Mouse (Mus musculus) left cerebral cortex, adult 6 months (tissue): ENCODE results near the gene Dph2. TPM values are rescaled to one million over a fixed set of nuclear protein-coding genes. Genes with fewer than 3 reads are reported as not detected.

Source experiments
- long read RNA-seq, 2 experiments: library from polyadenylated mRNA; unstranded; transcript quantifications; one replicate each; pipeline ENCODE4 v2.0.0; 2019 to 2020
- polyA plus RNA-seq: library from polyadenylated mRNA; unstranded; fragments of <200 nt; fragmentation: Nextera tagmentation; gene quantifications from 2 replicates; pipeline ENCODE4 v1.2.3, GENCODE M21; 2021

The Dph2 gene
- 6.4 and 7.7 TPM in 2 replicates for polyA plus RNA-seq
- long read RNA-seq, experiment 1, transcript Dph2-201 (6 exons, 2,555 nt): major isoform, 49 of 63 reads
- long read RNA-seq, experiment 1, partial matches to known transcripts: 1 of 63 reads
- long read RNA-seq, experiment 1, other reads (novel, unspliced or antisense): 10 of 63 reads
- long read RNA-seq, experiment 2, transcript Dph2-201 (6 exons, 2,555 nt): major isoform, 7 of 12 reads
- long read RNA-seq, experiment 2, partial matches to known transcripts: 2 of 12 reads
- long read RNA-seq, experiment 2, other reads (novel, unspliced or antisense): 2 of 12 reads

DNA sequence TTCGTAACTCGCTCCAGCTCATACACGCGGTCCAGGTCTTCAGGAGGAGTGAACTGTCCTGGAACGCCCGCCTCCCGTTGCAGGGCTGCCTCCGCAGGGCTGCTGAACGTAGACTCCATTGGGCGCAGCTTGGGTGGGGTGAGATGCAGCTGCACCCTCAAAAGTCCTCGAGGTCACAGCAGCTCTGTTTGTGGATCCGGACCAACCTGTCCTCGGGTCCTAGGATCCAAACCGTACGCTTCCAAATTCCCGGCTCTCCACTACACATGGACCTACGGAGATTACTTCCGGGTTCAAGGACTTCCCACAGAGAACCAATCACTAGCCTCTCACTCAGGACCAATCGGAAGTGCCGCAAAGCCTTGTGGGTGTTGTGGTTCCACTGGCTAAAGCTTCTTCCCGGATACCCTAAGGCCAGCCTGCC is at the start of gene Dph2:
TSS of gene Dph2 (minus strand) at position 295 of the 424 bp plus-strand sequence.

GRCm38 (mm10) chr4:117929391-117929881 is 37.6 kb upstream of the Dph2 start, which contains the start of gene Artn:
Gene Artn (minus strand): TSS chr4:117929763.

GRCm38 (mm10) chr4:117914591-117915442 is 23.0 kb upstream of the Dph2 start, which contains the start of gene Ipo13:
Gene Ipo13 (minus strand): TSS chr4:117914999.

GRCm38 (mm10) chr4:117887133-117887532 is 4.7 kb downstream of the Dph2 start, which contains the start of gene Atp6v0b:
Gene Atp6v0b (minus strand): TSS chr4:117887333.

GRCm38 (mm10) chr4:117882701-117883691 is 8.8 kb downstream of the Dph2 start, which contains the start of gene B4galt2:
Gene B4galt2 (minus strand): TSS chr4:117883487.

DNA sequence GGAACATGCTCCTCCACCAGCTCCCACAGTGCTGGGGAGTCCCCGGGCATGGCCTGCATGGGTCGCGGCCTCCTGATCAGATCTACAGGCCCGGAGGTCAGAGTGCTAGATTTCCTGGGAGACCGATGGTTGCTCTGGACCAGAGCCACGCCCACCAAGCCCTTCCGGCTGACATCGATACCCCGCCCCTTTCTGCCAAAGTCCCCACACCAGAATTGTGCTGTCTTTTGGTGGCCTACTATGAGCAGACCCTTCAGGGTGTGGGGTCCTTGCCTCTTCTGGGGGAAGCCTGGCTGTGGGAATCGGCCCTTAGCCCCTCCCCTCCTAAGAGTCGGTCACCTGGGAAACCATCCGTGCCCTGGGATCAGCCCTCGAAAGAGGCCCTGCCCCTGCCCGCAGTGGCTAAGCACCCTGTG is 19.4 kb downstream of the Dph2 start, which contains the start of gene Ccdc24:
TSS of gene Ccdc24 (minus strand) at position 87 of the 416 bp plus-strand sequence.

Other genes with a start within 250 kb of the Dph2 start
- gene Dmap1, start 209.8 kb downstream of the Dph2 start, polyA plus RNA-seq: 39.7 and 43.5 TPM in 2 replicates
- not detected in 2 replicates for gene Gm12845, start 167.6 kb downstream of the Dph2 start, polyA plus RNA-seq
- not detected in 2 replicates for gene Klf17, start 126.4 kb downstream of the Dph2 start, polyA plus RNA-seq
- 14.7 and 18.0 TPM in 2 replicates for gene Slc6a9, start 57.5 kb downstream of the Dph2 start, polyA plus RNA-seq
- 0.18 and 0.36 TPM in 2 replicates for gene Ccdc24, start 19.5 kb downstream of the Dph2 start, polyA plus RNA-seq
- gene B4galt2, start 8.5 kb downstream of the Dph2 start, polyA plus RNA-seq: 12.5 and 33.1 TPM in 2 replicates
- 819 and 1,051 TPM in 2 replicates for gene Atp6v0b, start 4.7 kb downstream of the Dph2 start, polyA plus RNA-seq
- gene Ipo13, start 23.0 kb upstream of the Dph2 start, polyA plus RNA-seq: 34.0 and 35.1 TPM in 2 replicates
- gene Artn, start 37.7 kb upstream of the Dph2 start, polyA plus RNA-seq: 1.4 and 1.7 TPM in 2 replicates
- gene St3gal3, start 242.9 kb upstream of the Dph2 start, polyA plus RNA-seq: 9.7 and 20.5 TPM in 2 replicates